Mouse (Mus musculus) liver, postnatal 0 days (tissue): ENCODE data around the gene Ftsj1.

Source experiments
- CTCF ChIP-seq: sonication (generic); IDR thresholded peaks from 2 replicates; pipeline ENCODE4 v1.5.1; 2016; ENCODE audit warnings: antibody characterized with exemption, low read depth
- EP300 ChIP-seq: IDR thresholded peaks from 2 replicates; pipeline ENCODE4 v1.6.1; 2016; ENCODE audit warnings: antibody characterized with exemption, low read depth, mild to moderate bottlenecking

- TF ChIP-seq CTCF, result no peak
- no peak for TF ChIP-seq EP300
Observed at GRCm38 (mm10) chrX:8205551-8205950, 46.7 kb downstream of the Ftsj1 start.
